Mouse (Mus musculus): ENCODE measurements around the gene Nudt17.
"Not testable (repeated sequence)": the region's sequence is repeated elsewhere in the genome, so short reads cannot be mapped to it uniquely, and the experiment has no call there.

Nudt17 gene

DNA sequence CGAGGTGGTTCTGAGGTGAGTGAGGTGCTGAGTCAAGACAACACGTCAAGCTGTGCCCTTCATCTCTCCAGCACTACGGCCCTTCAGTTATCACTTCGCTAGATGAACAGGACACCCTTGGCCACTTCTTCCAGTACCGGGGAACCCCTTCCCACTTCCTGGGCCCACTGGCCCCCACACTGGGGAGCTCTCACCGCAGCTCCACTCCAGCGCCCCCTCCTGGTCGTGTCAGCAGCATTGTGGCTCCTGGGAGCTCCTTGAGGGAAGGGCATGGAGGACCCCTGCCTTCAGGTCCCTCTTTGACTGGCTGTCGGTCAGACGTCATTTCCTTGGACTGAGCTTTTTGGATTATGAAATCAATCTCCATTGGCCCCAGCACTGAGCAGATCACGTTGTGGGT, 3.6 kb downstream of the Nudt17 start:
- in situ Hi-C loops (cut with MboI; ENCODE audit: low sequenced_read_pairs), result no loop called here

DNA sequence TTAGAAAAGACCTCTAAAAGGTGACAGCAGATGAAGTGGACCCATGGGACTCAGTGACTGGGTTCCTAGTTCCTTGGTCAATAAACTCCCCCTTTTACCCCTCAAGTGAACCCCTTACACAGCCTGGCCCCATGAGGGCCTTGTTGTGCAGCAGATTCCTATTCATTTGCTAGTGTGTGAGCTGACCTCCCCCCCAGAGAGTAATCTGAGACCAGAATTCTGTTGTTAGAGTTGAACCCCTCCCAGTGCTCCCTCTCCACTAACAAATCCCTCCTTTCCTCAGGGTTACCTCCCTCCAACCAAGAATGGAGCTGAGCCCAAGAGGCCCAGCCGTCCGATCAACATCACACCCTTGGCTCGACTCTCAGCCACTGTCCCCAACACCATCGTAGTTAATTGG, 7.4 kb downstream of the Nudt17 start:
- in situ Hi-C loops (cut with MboI; ENCODE audit: low sequenced_read_pairs), result no loop called here

GRCm38 (mm10) chr3:96700376-96700775, 8.0 kb downstream of the Nudt17 start:
- in situ Hi-C loops (cut with MboI; ENCODE audit: low sequenced_read_pairs), result no loop called here

GRCm38 (mm10) chr3:96698993-96699690, 9.2 kb downstream of the Nudt17 start:
- in situ Hi-C loops (cut with MboI; ENCODE audit: low sequenced_read_pairs), result no loop called here

GRCm38 (mm10) chr3:96696766-96697732, 11.3 kb downstream of the Nudt17 start:
- in situ Hi-C loops (cut with MboI; ENCODE audit: low sequenced_read_pairs), result no loop called here

DNA sequence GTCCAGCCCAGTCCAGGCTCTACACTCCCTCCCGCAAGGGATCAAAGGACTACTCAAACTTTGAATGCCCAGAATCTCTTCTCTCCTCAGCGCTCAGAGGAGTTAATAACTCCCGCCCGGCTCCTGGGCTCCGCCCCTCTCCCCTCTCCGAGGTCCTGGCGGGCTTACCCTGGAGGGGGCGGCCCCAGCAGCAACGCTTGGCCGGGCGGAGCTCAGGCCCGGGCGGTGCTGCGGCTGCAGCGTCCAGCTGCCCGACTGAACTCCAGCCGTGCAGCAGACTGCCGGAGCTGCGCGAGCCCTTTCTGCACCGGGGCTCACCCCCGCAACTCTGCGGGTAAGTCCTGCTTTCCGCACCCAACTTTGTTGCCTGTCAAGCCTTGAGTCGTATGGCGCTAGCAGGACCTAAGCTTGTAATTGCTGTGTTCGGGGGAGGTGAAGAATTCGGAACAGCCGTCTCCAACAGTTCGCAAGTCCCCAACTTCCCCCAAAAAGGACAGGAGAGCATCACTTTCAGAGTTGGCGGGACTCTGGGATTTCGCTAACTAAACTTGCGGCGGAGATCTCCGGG, 12.1 kb downstream of the Nudt17 start, which contains the start of gene Pias3:
Pias3 (plus strand) TSS at position 187 of the 568 bp plus-strand sequence.
- in situ Hi-C loops (cut with MboI; ENCODE audit: low sequenced_read_pairs), result no loop called here

- in situ Hi-C loops (cut with MboI; ENCODE audit: low sequenced_read_pairs), result no loop called here
Measured at GRCm38 (mm10) chr3:96693579-96693978, 14.8 kb downstream of the Nudt17 start.

GRCm38 (mm10) chr3:96692506-96692905, 15.9 kb downstream of the Nudt17 start:
- in situ Hi-C loops (cut with MboI; ENCODE audit: low sequenced_read_pairs), result no loop called here

DNA sequence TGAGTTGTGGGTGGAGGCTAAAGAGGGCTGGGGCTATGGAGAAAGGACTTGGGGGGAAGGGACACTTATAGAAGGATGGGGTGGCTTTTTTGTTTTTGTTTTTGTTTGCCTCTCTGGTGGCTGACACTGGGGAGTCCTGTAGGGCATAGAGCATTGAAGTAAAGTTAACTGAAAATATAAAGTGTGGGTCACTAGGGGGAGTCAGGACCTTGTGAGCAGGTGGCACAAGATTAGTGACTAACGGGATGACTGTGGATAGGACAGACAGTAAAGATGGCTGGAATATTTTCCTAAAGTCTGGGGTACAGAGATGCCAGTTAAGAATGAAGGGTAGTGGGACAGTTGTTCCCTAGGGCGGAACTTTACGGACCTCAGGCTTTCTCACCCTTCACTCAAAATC, 18.1 kb downstream of the Nudt17 start:
- in situ Hi-C loops (cut with MboI; ENCODE audit: low sequenced_read_pairs), result no loop called here

DNA sequence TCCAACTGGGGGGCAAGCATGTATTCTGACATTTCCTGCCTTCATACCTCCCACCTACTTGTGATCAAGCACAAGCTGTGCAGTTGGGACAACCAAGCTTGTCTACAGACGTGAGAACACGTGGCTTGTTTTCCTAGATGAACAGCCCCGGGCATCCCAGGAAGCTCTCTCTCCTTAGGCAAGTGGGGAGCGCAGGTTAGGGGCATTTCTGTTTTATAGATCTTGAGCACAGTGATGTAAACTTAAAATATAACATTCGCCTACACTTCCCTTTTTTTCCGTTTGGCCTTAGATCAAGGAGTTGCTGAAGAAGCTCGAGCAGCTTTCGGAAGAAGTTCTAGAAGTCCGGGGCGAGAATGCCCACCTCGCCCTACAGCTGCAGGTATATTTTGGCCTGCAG, 19.5 kb downstream of the Nudt17 start:
- in situ Hi-C loops (cut with MboI; ENCODE audit: low sequenced_read_pairs), result no loop called here

GRCm38 (mm10) chr3:96686057-96686456, 22.3 kb downstream of the Nudt17 start:
- in situ Hi-C loops (cut with MboI; ENCODE audit: low sequenced_read_pairs), result not testable (repeated sequence)

GRCm38 (mm10) chr3:96684822-96685156, 23.6 kb downstream of the Nudt17 start:
- in situ Hi-C loops (cut with MboI; ENCODE audit: low sequenced_read_pairs), result no loop called here

- in situ Hi-C loops (cut with MboI; ENCODE audit: low sequenced_read_pairs), result no loop called here
Measured at GRCm38 (mm10) chr3:96684151-96684821, 24.1 kb downstream of the Nudt17 start.

DNA sequence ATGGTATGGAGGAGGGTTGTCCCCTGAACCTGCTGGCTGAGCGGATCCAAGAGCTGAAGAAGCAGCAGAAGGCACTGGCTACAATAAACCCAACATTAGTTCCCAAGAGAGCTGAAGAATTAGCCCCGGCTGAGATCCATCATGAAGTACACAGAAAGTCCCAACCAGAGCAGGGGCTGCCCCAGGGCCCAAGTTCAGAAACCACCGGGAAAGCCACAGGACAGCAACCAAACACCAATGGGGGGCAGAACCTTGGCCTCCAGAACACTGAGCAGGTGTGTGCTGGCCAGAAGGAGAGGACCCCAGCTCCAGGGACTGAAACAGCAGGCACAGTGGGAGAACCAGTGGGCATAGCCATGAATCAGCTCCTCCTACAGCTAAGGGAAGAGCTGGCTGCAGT, 24.9 kb downstream of the Nudt17 start:
- in situ Hi-C loops (cut with MboI; ENCODE audit: low sequenced_read_pairs), result no loop called here

DNA sequence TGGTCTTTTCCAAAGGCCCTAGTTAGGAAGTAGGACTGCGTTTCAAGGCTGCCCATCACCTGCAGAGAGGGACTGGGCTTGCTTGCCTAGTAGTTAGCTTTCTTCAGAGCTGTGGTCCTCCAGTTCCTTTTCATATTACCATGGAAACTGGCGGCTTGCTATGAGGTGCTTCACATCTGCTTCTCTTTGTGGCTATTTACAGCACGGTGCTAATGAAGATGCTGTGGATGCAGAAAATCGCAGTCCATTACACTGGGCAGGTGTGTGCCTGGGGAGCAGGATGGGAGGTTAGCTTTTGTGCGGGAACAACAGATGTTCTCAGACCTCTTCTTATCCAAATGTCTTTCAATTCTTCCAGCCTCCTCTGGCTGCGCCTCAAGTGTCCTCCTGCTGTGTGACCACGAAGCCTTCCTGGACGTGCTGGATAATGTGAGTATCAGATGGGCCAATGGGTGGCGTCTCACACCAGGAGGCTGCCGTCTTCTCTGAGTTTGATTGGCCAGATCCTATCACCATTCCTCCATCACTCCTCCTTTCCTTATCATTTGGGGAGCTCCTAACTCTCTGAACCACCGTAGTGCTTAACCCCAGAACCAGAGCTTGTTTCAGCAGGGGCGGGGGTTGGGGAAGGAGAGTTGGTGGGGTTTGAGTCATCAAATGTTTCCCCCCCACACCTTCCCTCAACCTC, 27.9 kb downstream of the Nudt17 start:
- in situ Hi-C loops (cut with MboI; ENCODE audit: low sequenced_read_pairs), result no loop called here

- in situ Hi-C loops (cut with MboI; ENCODE audit: low sequenced_read_pairs), result no loop called here
Measured at GRCm38 (mm10) chr3:96679159-96679674, 29.1 kb downstream of the Nudt17 start.

DNA sequence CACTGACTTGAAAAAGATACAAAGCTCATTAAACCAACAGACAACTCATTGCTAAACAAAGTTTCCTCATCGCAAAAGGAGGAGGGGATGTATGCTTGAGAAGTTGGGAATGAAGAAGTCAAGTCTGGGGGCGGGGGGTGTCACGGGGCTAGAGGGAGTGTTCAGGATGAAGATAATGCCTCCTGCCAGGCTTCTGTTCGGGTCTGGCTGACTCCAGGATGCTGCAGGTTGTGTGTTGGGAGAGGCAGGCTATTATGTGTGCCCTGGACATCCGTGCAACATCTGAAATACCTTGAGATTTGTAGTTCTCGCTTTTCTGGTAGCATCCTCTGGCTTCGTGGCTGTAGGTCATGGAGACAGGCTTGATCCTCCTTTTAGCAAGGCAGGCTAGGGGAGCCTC, 29.9 kb downstream of the Nudt17 start:
- in situ Hi-C loops (cut with MboI; ENCODE audit: low sequenced_read_pairs), result no loop called here

- in situ Hi-C loops (cut with MboI; ENCODE audit: low sequenced_read_pairs), result no loop called here
Measured at GRCm38 (mm10) chr3:96675690-96676089, 32.7 kb downstream of the Nudt17 start.

GRCm38 (mm10) chr3:96675171-96675570, 33.2 kb downstream of the Nudt17 start:
- in situ Hi-C loops (cut with MboI; ENCODE audit: low sequenced_read_pairs), result no loop called here

- in situ Hi-C loops (cut with MboI; ENCODE audit: low sequenced_read_pairs), result no loop called here
Measured at GRCm38 (mm10) chr3:96674442-96674841, 33.9 kb downstream of the Nudt17 start.

Measured in CH12F3 (cell line).